Mouse (Mus musculus) kidney, adult 2 months (tissue): ENCODE data around the gene Lipc.

Experiments used
- CTCF ChIP-seq: fragments of 200-500 bp; conservative IDR thresholded peaks from 2 replicates; pipeline ENCODE4 v1.5.1; 2011; ENCODE audit warnings: low read depth, mild to moderate bottlenecking, control low read depth, low read length, moderate library complexity, mixed read lengths; ENCODE audit not compliant: insufficient read depth, insufficient read length
- POLR2A ChIP-seq: fragments of 200-500 bp; IDR thresholded peaks from one replicate; pipeline ENCODE4 v1.6.1; 2011; ENCODE audit warnings: low read depth, low read length, control low read depth

DNA sequence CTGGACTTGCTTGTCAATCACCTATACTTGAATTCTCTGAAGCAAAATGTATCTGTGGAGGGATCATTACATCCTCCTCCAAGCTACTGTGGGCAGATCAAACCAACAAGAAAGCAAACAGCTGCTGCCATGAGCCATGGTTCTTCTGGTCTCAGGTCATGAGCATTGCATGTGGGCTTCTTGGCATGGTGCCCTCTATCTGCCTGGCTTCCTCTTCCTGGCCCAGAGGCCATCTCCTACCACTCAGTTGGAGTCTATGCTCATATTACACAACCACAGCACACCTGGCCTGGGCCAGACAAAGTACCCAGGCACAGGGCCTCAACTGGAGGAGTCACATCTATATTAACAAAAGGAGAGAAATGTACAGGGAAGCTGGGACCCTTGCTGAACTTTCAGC lies 73.2 kb downstream of the Lipc start:
- TF ChIP-seq CTCF (no peak), POLR2A (no peak)
